ENCODE assay signal across 11 mouse cellular contexts in the genomic region with DNA sequence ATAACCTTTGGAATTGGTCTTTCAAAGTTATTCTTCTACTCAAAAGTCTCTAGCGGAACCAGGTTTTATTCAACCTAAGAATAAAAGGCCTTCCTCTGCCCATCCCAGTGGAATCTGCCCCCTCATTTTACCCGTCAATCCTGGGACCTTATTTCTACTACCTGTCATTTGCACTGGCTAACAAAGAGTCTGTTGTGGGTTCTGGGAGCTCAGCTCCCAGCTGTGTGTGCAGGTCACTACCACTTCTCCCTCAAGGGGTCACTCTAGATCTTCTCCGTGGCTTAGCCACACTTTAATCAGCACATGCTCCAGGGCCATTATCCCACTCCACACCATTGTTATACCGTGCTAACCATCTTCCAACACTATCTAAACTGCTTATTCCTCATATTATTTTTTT. TPM values are rescaled to one million over a fixed set of nuclear protein-coding genes. Genes with fewer than 3 reads are reported as not detected.
DNase-seq lines count a peak whose midpoint lies in the region; ATAC-seq and TF ChIP-seq lines count a peak whose summit lies in the region.
"Had no signal": no experiment of that assay in that cellular context is flagged by ENCODE, and none has a peak within 500 bp of the region (broad histone marks: within the 10 kb centered on the region; RNA-seq: fewer than 3 reads in every experiment).

No protein-coding gene starts in this region.

- H3K4me1 ChIP-seq in heart, embryonic 10.5 days: no peaks in the 10 kb centered on the region
- no peaks in the 10 kb centered on the region for H3K4me1 ChIP-seq in cortical plate, adult 2 months (ENCODE audit: control insufficient read depth, insufficient read depth, low read length)
- no peaks in the 10 kb centered on the region for H3K4me1 ChIP-seq in kidney, postnatal 0 days (replicated peaks; ENCODE audit: insufficient read depth, low read length)
- H3K4me1 ChIP-seq: heart, embryonic 15.5 days; limb, embryonic 15.5 days had no signal

- DNase-seq in heart, embryonic 10.5 days (ENCODE audit: low spot score): peak; percentile 55
- DNase-seq in heart, adult 9 months (ENCODE audit: low spot score in 2 of 2): no peak
- peak; percentile 47 for DNase-seq in 416B (ENCODE audit: low read depth)
- peak; percentile 34 for DNase-seq in kidney, postnatal 0 days (ENCODE audit: low spot score)
- DNase-seq in cerebellum, postnatal 36 days: no peak
- DNase-seq in gastrocnemius, adult 18-20 months (ENCODE audit: low spot score): no peak
- no peak for DNase-seq in adrenal gland, postnatal 10 days

- H3K27ac ChIP-seq in heart, embryonic 10.5 days: no peak overlapping the region
- no peak overlapping the region for H3K27ac ChIP-seq in cortical plate, adult 2 months (ENCODE audit: insufficient read depth, low read length)
- H3K27ac ChIP-seq in kidney, postnatal 0 days: no peak overlapping the region
- H3K27ac ChIP-seq: forebrain, embryonic 13.5 days; heart, embryonic 15.5 days; limb, embryonic 15.5 days had no signal

- 41% methylated on average over 4 of the region's 4 CpGs for WGBS in heart, embryonic 10.5 days
- 44% methylated on average over 4 of the region's 4 CpGs for WGBS in kidney, postnatal 0 days

- ATAC-seq in kidney, postnatal 0 days (replicated peaks; ENCODE audit: low FRiP score, low read depth): peak; percentile 59
- ATAC-seq: forebrain, embryonic 13.5 days had no signal

- TF ChIP-seq POLR2A in cortical plate, adult 2 months (IDR thresholded peaks at IDR 0.05; ENCODE audit: extremely low read depth, insufficient read depth, low read length): no peak

- H3K4me2 ChIP-seq in kidney, postnatal 0 days (ENCODE audit: low read length): no peak overlapping the region
- H3K4me2 ChIP-seq: forebrain, embryonic 13.5 days; heart, embryonic 15.5 days; limb, embryonic 15.5 days had no signal

- H3K9me3 ChIP-seq in heart, embryonic 10.5 days: peaks cover 1% of the 10 kb centered on the region; the same call in 1 of the 2 replicates
- H3K9me3 ChIP-seq in kidney, postnatal 0 days (replicated peaks; ENCODE audit: low read length): no peaks in the 10 kb centered on the region
- H3K9me3 ChIP-seq: forebrain, embryonic 13.5 days; heart, embryonic 15.5 days; limb, embryonic 15.5 days had no signal

- H3K9ac ChIP-seq in kidney, postnatal 0 days (ENCODE audit: low read depth, low read length): no peak overlapping the region
- H3K9ac ChIP-seq: forebrain, embryonic 13.5 days; heart, embryonic 15.5 days; limb, embryonic 15.5 days had no signal

- peak; percentile 16; the same call in 1 of the 2 replicates for TF ChIP-seq CTCF in cortical plate, adult 2 months (IDR thresholded peaks at IDR 0.05; ENCODE audit: extremely low read depth, insufficient read depth, low read length)
- TF ChIP-seq CTCF in kidney, postnatal 0 days (IDR thresholded peaks at IDR 0.05; ENCODE audit: low read depth): peak; percentile 55

- H3K27me3 ChIP-seq in heart, embryonic 10.5 days (ENCODE audit: insufficient read depth, poor library complexity, severe bottlenecking): no peaks in the 10 kb centered on the region
- H3K27me3 ChIP-seq in kidney, postnatal 0 days (ENCODE audit: insufficient read depth, low read length): no peaks in the 10 kb centered on the region
- H3K27me3 ChIP-seq: forebrain, embryonic 13.5 days; heart, embryonic 15.5 days; limb, embryonic 15.5 days had no signal

- H3K4me3 ChIP-seq in heart, embryonic 10.5 days: no peak overlapping the region
- H3K4me3 ChIP-seq in cortical plate, adult 2 months (ENCODE audit: insufficient read depth, low read length): no peak overlapping the region
- H3K4me3 ChIP-seq in kidney, postnatal 0 days (replicated peaks; ENCODE audit: low read depth, low read length): no peak overlapping the region
- H3K4me3 ChIP-seq: forebrain, embryonic 13.5 days; heart, embryonic 15.5 days; limb, embryonic 15.5 days had no signal

- H3K36me3 ChIP-seq in heart, embryonic 10.5 days: no peaks in the 10 kb centered on the region
- no peaks in the 10 kb centered on the region for H3K36me3 ChIP-seq in kidney, postnatal 0 days (ENCODE audit: insufficient read depth, low read length)
- H3K36me3 ChIP-seq: heart, embryonic 15.5 days; limb, embryonic 15.5 days had no signal

RNA-seq across cellular contexts. Expression of a gene that starts 26.8 kb away (rescaled TPM):
- polyA plus RNA-seq in heart, embryonic 10.5 days (2016; fragmentation: Nextera tagmentation; extraction: Ambion mirVana): 101 and 118 TPM in 2 replicates
- 98.8 and 109 TPM in 2 replicates for polyA plus RNA-seq in cortical plate, adult 2 months (2012; rRNA removed)
- polyA plus RNA-seq in kidney, postnatal 0 days (2015; fragmentation: Nextera tagmentation; extraction: Ambion mirVana): 170 and 180 TPM in 2 replicates
- 10 to 100 TPM; 51.6 to 56.3 TPM for total RNA-seq in gastrocnemius, adult 18-20 months (2021)
- total RNA-seq in adrenal gland, postnatal 10 days (2021): 10 to 100 TPM; 44.3 to 48.8 TPM

RNA-seq across cellular contexts. Expression of a gene that starts 34.2 kb away (rescaled TPM):
- 36.6 and 44.1 TPM in 2 replicates for polyA plus RNA-seq in heart, embryonic 10.5 days (2016; fragmentation: Nextera tagmentation; extraction: Ambion mirVana)
- 20.1 and 20.9 TPM in 2 replicates for polyA plus RNA-seq in cortical plate, adult 2 months (2012; rRNA removed)
- polyA plus RNA-seq in kidney, postnatal 0 days (2015; fragmentation: Nextera tagmentation; extraction: Ambion mirVana): 62.6 and 64.0 TPM in 2 replicates
- 10 to 100 TPM; 34.0 to 36.5 TPM for total RNA-seq in gastrocnemius, adult 18-20 months (2021)
- total RNA-seq in adrenal gland, postnatal 10 days (2021): 10 to 100 TPM; 36.4 to 38.6 TPM

Comparison
In these comparisons a context has a peak if more than half of its experiments do, and no peak if none do; other contexts are left out.
1. DNase-seq: peak in heart, embryonic 10.5 days (single experiment), 416B (single experiment) and kidney, postnatal 0 days (single experiment); none in heart, adult 9 months (0 of 2), cerebellum, postnatal 36 days (0 of 2), gastrocnemius, adult 18-20 months (single experiment) and adrenal gland, postnatal 10 days (single experiment).